Mouse (Mus musculus): ENCODE measurements around the gene Fdxr. TPM values are rescaled to one million over a fixed set of nuclear protein-coding genes. Genes with fewer than 3 reads are reported as not detected.

Gene Fdxr
- 31.7 TPM for polyA plus RNA-seq (2017; shearing (Covaris generic))

GRCm38 (mm10) chr11:115276780-115277603, at the start of gene Fdxr:
TSS of gene Fdxr (minus strand) at chr11:115277050.

GRCm38 (mm10) chr11:115321906-115322693, 45.2 kb upstream of the Fdxr start, which contains the start of gene Ush1g:
TSS of gene Ush1g (minus strand) at chr11:115322041.

GRCm38 (mm10) chr11:115306863-115307262, 30.0 kb upstream of the Fdxr start, which contains the start of gene Otop2:
TSS of gene Otop2 (plus strand) at chr11:115307163.

GRCm38 (mm10) chr11:115297214-115297826, 20.5 kb upstream of the Fdxr start, which contains the start of gene Fads6:
TSS of gene Fads6 (minus strand) at chr11:115297663.

GRCm38 (mm10) chr11:115267061-115267883, 9.6 kb downstream of the Fdxr start, which contains the start of gene Grin2c:
TSS of gene Grin2c (minus strand) at chr11:115267243.

Other genes with a start within 250 kb of the Fdxr start
- gene Cd300ld5, start 239.3 kb downstream of the Fdxr start, polyA plus RNA-seq (2017; shearing (Covaris generic)), result not detected
- not detected for gene Cd300ld3, start 228.6 kb downstream of the Fdxr start, polyA plus RNA-seq (2017; shearing (Covaris generic))
- 0.19 TPM for gene Cd300e, start 214.9 kb downstream of the Fdxr start, polyA plus RNA-seq (2017; shearing (Covaris generic))
- gene Rab37, start 185.6 kb downstream of the Fdxr start, polyA plus RNA-seq (2017; shearing (Covaris generic)), result 206 TPM
- gene Cd300lf, start 143.1 kb downstream of the Fdxr start, polyA plus RNA-seq (2017; shearing (Covaris generic)), result 1.1 TPM
- 474 TPM for gene Slc9a3r1, start 113.7 kb downstream of the Fdxr start, polyA plus RNA-seq (2017; shearing (Covaris generic))
- gene Tmem104, start 89.6 kb downstream of the Fdxr start, polyA plus RNA-seq (2017; shearing (Covaris generic)), result 15.9 TPM
- gene Nat9, start 89.2 kb downstream of the Fdxr start, polyA plus RNA-seq (2017; shearing (Covaris generic)), result 11.9 TPM
- gene Grin2c, start 9.8 kb downstream of the Fdxr start, polyA plus RNA-seq (2017; shearing (Covaris generic)), result not detected
- gene Fads6, start 20.6 kb upstream of the Fdxr start, polyA plus RNA-seq (2017; shearing (Covaris generic)), result 0.96 TPM
- gene Otop2, start 30.1 kb upstream of the Fdxr start, polyA plus RNA-seq (2017; shearing (Covaris generic)), result not detected
- gene Ush1g, start 45.0 kb upstream of the Fdxr start, polyA plus RNA-seq (2017; shearing (Covaris generic)), result not detected
- not detected for gene Otop3, start 57.7 kb upstream of the Fdxr start, polyA plus RNA-seq (2017; shearing (Covaris generic))
- gene Hid1, start 90.7 kb upstream of the Fdxr start, polyA plus RNA-seq (2017; shearing (Covaris generic)), result 7.6 TPM
- 0.12 TPM for gene Cdr2l, start 104.9 kb upstream of the Fdxr start, polyA plus RNA-seq (2017; shearing (Covaris generic))
- 153 TPM for gene Mrpl58, start 126.7 kb upstream of the Fdxr start, polyA plus RNA-seq (2017; shearing (Covaris generic))
- 651 TPM for gene Atp5h, start 142.9 kb upstream of the Fdxr start, polyA plus RNA-seq (2017; shearing (Covaris generic))
- gene Kctd2, start 143.1 kb upstream of the Fdxr start, polyA plus RNA-seq (2017; shearing (Covaris generic)), result 81.2 TPM
- not detected for gene Trim80, start 163.5 kb upstream of the Fdxr start, polyA plus RNA-seq (2017; shearing (Covaris generic))
- 11.8 TPM for gene Slc16a5, start 185.4 kb upstream of the Fdxr start, polyA plus RNA-seq (2017; shearing (Covaris generic))
- 98.4 TPM for gene Armc7, start 198.6 kb upstream of the Fdxr start, polyA plus RNA-seq (2017; shearing (Covaris generic))
- gene Nt5c, start 214.8 kb upstream of the Fdxr start, polyA plus RNA-seq (2017; shearing (Covaris generic)), result 365 TPM
- 576 TPM for gene Jpt1, start 237.3 kb upstream of the Fdxr start, polyA plus RNA-seq (2017; shearing (Covaris generic))

All from CD4-positive, CD25-positive, alpha-beta regulatory T cell (primary cell).